Mouse (Mus musculus): ENCODE measurements at regions not wholly inside any gene's neighbourhood (a gene's known extent, or its start where the extent isn't known, plus 50 kb on each side); places are given as distances from the start of the nearest gene placed in this dataset.

DNA sequence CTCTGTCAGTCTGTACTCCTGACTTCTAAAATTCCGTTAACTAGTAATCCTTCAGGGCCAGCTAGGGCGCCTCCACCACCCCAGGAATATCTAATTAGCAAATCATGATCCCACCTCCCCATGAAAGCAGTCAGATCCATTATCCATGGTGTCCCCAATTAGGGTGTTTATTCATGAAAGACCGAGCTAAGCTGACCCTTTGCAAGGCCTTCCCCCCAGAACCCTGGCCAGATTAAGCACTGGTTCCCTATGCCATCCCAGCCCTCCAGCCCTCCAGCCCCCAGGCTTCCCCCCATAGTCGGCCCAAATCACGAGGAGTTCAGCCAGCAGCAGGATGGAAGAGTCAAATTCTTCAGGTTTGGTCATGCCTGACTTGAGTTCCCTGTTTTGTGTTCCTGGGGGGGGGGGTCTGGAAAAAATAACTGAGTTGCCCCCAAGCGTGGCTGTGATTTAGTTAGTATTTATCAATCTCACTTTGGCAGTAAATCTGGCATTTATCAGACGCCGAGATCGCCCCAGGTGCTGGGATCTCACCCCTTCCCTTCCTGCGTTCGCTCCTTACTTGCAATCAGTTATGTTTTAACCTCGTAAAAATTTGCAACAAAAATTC is 272.7 kb upstream of the Sall1 start:
- no peak for ATAC-seq (ENCODE audit: insufficient number of reproducible peaks, low FRiP score, low TSS enrichment, low read depth)
- no peak overlapping the region for H3K9ac ChIP-seq (ENCODE audit: low read length)
- H3K9me3 ChIP-seq (ENCODE audit: control insufficient read depth, low read length), result no peaks in the 10 kb centered on the region
- H3K27ac ChIP-seq (replicated peaks; ENCODE audit: low read depth, low read length), result no peak overlapping the region
- H3K4me2 ChIP-seq (ENCODE audit: low read depth, severe bottlenecking), result no peak overlapping the region
- no peaks in the 10 kb centered on the region for H3K36me3 ChIP-seq (ENCODE audit: control insufficient read depth, insufficient read depth, low read length)
- DNase-seq (ENCODE audit: low spot score), result no peak
- peaks cover 6% of the 10 kb centered on the region; the same call in 1 of the 2 replicates for H3K4me1 ChIP-seq (ENCODE audit: control insufficient read depth, insufficient read depth, low read length)
- no peak overlapping the region for H3K4me3 ChIP-seq (ENCODE audit: low read depth, low read length)
- H3K27me3 ChIP-seq (ENCODE audit: control insufficient read depth, insufficient read depth, low read length), result no peaks in the 10 kb centered on the region
- 52% methylated on average over 12 of the region's 12 CpGs for WGBS

DNA sequence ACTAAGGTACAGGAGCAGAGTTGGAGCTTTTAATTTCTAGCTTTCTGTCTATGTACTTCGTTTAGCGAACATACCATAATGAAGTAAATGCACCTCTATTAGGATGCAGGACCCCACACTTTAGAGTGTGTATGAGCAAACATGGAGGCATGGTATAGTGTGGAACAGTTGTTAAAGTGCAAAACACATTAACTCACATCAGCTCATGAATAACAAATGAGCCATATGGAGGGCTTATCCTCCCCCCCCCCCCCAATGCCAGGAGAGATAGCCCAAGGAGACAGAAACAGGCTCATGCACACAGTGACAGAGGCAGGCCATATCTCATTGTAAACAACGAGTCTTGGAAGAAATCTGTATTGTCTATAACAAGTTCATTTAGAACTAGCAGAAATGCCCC is 270.9 kb upstream of the Sall1 start:
- Histone ChIP-seq H3K4me2 (ENCODE audit: low read depth, severe bottlenecking) (no peak overlapping the region), H3K9ac (ENCODE audit: low read length) (no peak overlapping the region), H3K27ac (replicated peaks; ENCODE audit: low read depth, low read length) (no peak overlapping the region), H3K4me3 (ENCODE audit: low read depth, low read length) (no peak overlapping the region), H3K9me3 (ENCODE audit: control insufficient read depth, low read length) (no peaks in the 10 kb centered on the region), H3K27me3 (ENCODE audit: control insufficient read depth, insufficient read depth, low read length) (no peaks in the 10 kb centered on the region), H3K36me3 (ENCODE audit: control insufficient read depth, insufficient read depth, low read length) (no peaks in the 10 kb centered on the region), H3K4me1 (ENCODE audit: control insufficient read depth, insufficient read depth, low read length) (peaks cover 9% of the 10 kb centered on the region; the same call in 1 of the 2 replicates)
- 83% methylated on average over 3 of the region's 3 CpGs for WGBS
- no peak for DNase-seq (ENCODE audit: low spot score)
- no peak for ATAC-seq (ENCODE audit: insufficient number of reproducible peaks, low FRiP score, low TSS enrichment, low read depth)

GRCm38 (mm10) chr8:89310696-89311214 is 266.8 kb upstream of the Sall1 start:
- no peaks in the 10 kb centered on the region for H3K9me3 ChIP-seq (ENCODE audit: control insufficient read depth, low read length)
- no peak overlapping the region for H3K27ac ChIP-seq (replicated peaks; ENCODE audit: low read depth, low read length)
- no peak overlapping the region for H3K4me3 ChIP-seq (ENCODE audit: low read depth, low read length)
- DNase-seq (ENCODE audit: low spot score) (no peak), ATAC-seq (ENCODE audit: insufficient number of reproducible peaks, low FRiP score, low TSS enrichment, low read depth) (no peak)
- no peaks in the 10 kb centered on the region for H3K36me3 ChIP-seq (ENCODE audit: control insufficient read depth, insufficient read depth, low read length)
- no peaks in the 10 kb centered on the region for H3K27me3 ChIP-seq (ENCODE audit: control insufficient read depth, insufficient read depth, low read length)
- H3K4me1 ChIP-seq (ENCODE audit: control insufficient read depth, insufficient read depth, low read length), result 0 out of 2 replicates have a peak, but pooled peaks cover 9% of the 10 kb centered on the region
- no peak overlapping the region for H3K4me2 ChIP-seq (ENCODE audit: low read depth, severe bottlenecking)
- H3K9ac ChIP-seq (ENCODE audit: low read length), result no peak overlapping the region
- 39% methylated on average over 5 of the region's 5 CpGs for WGBS

- H3K27ac ChIP-seq (replicated peaks; ENCODE audit: low read depth, low read length), result no peak overlapping the region
- H3K9me3 ChIP-seq (ENCODE audit: control insufficient read depth, low read length), result no peaks in the 10 kb centered on the region
- no peak for DNase-seq (ENCODE audit: low spot score)
- no peak overlapping the region for H3K4me3 ChIP-seq (ENCODE audit: low read depth, low read length)
- no peak overlapping the region for H3K9ac ChIP-seq (ENCODE audit: low read length)
- 0 out of 2 replicates have a peak, but pooled peaks cover 9% of the 10 kb centered on the region for H3K4me1 ChIP-seq (ENCODE audit: control insufficient read depth, insufficient read depth, low read length)
- ATAC-seq (ENCODE audit: insufficient number of reproducible peaks, low FRiP score, low TSS enrichment, low read depth), result no peak
- H3K4me2 ChIP-seq (ENCODE audit: low read depth, severe bottlenecking), result no peak overlapping the region
- WGBS, result 11% methylated on average over 4 of the region's 4 CpGs
- no peaks in the 10 kb centered on the region for H3K36me3 ChIP-seq (ENCODE audit: control insufficient read depth, insufficient read depth, low read length)
- no peaks in the 10 kb centered on the region for H3K27me3 ChIP-seq (ENCODE audit: control insufficient read depth, insufficient read depth, low read length)
These were observed 265.6 kb upstream of the Sall1 start for GRCm38 (mm10) chr8:89309591-89309990.

DNA sequence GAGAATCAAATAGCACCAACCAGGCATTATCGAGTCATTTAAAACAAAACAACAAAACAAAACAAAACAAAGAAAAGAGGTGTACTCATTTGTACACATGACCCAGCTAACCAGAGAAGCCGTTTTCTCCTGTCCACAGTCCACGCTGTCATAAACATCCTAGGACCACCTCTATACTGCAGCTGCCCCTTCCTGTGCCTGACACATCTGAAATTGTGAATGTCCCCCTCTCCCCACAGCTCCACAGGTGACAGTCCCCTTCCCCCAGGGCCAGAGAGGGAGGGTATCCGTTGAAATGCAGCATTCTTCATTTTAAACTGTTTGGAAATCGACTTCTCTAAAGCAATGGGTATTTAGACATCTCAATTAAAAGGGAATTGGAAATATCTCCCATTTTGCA is 265.0 kb upstream of the Sall1 start:
- no peak for DNase-seq (ENCODE audit: low spot score)
- Histone ChIP-seq H3K4me2 (ENCODE audit: low read depth, severe bottlenecking) (no peak overlapping the region), H3K9me3 (ENCODE audit: control insufficient read depth, low read length) (no peaks in the 10 kb centered on the region), H3K4me1 (ENCODE audit: control insufficient read depth, insufficient read depth, low read length) (0 out of 2 replicates have a peak, but pooled peaks cover 6% of the 10 kb centered on the region), H3K36me3 (ENCODE audit: control insufficient read depth, insufficient read depth, low read length) (no peaks in the 10 kb centered on the region), H3K27me3 (ENCODE audit: control insufficient read depth, insufficient read depth, low read length) (no peaks in the 10 kb centered on the region), H3K9ac (ENCODE audit: low read length) (no peak overlapping the region), H3K4me3 (ENCODE audit: low read depth, low read length) (no peak overlapping the region), H3K27ac (replicated peaks; ENCODE audit: low read depth, low read length) (no peak overlapping the region)
- WGBS, result 34% methylated on average over 5 of the region's 5 CpGs
- ATAC-seq (ENCODE audit: insufficient number of reproducible peaks, low FRiP score, low TSS enrichment, low read depth), result no peak

DNA sequence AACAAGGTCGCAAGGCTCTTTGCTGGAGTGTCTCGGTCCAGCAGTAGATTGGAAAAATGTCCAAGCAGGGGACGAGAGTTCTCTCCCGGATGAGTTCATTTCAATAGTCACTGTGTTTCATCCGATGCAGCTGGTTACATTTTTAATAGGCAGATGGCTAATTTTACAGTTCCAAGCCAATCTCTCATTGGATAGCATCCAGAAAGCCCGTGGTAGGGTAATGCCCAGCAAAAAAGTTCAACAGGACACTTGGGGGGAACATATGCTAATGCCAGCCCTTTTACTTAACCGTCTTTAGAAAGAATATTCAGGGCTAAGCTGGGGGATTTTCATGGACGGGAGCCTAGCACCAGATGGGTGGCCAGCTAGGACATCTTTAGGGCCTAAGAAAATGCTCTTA is 264.6 kb upstream of the Sall1 start:
- Histone ChIP-seq H3K9me3 (ENCODE audit: control insufficient read depth, low read length) (no peaks in the 10 kb centered on the region), H3K4me2 (ENCODE audit: low read depth, severe bottlenecking) (no peak overlapping the region), H3K4me1 (ENCODE audit: control insufficient read depth, insufficient read depth, low read length) (0 out of 2 replicates have a peak, but pooled peaks cover 6% of the 10 kb centered on the region), H3K36me3 (ENCODE audit: control insufficient read depth, insufficient read depth, low read length) (no peaks in the 10 kb centered on the region), H3K9ac (ENCODE audit: low read length) (no peak overlapping the region), H3K27me3 (ENCODE audit: control insufficient read depth, insufficient read depth, low read length) (no peaks in the 10 kb centered on the region), H3K27ac (replicated peaks; ENCODE audit: low read depth, low read length) (no peak overlapping the region), H3K4me3 (ENCODE audit: low read depth, low read length) (no peak overlapping the region)
- WGBS, result 68% methylated on average over 8 of the region's 8 CpGs
- DNase-seq (ENCODE audit: low spot score) (no peak), ATAC-seq (ENCODE audit: insufficient number of reproducible peaks, low FRiP score, low TSS enrichment, low read depth) (no peak)

DNA sequence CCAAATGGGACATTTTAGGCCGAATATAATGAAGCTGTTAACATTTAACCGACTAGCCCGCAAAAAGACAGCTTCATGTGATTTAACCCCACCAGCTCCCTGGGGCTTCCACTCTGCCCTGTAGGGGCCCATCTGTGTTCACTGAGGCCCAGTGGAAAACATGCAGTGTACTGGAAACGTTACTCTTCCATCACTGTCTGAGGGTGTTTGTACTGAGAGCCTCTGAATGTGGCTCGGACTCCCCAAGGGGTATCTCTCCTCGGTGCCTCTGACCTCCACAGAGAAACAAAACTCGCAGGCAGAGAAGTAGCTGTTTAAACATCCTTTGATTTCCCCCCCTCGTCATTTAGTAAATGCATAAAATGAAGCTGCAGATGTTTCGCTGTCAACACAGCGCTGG is 263.6 kb upstream of the Sall1 start:
- Histone ChIP-seq H3K36me3 (ENCODE audit: control insufficient read depth, insufficient read depth, low read length) (no peaks in the 10 kb centered on the region), H3K9me3 (ENCODE audit: control insufficient read depth, low read length) (no peaks in the 10 kb centered on the region), H3K9ac (ENCODE audit: low read length) (no peak overlapping the region), H3K27ac (replicated peaks; ENCODE audit: low read depth, low read length) (no peak overlapping the region), H3K27me3 (ENCODE audit: control insufficient read depth, insufficient read depth, low read length) (no peaks in the 10 kb centered on the region), H3K4me3 (ENCODE audit: low read depth, low read length) (no peak overlapping the region), H3K4me1 (ENCODE audit: control insufficient read depth, insufficient read depth, low read length) (0 out of 2 replicates have a peak, but pooled peaks cover 6% of the 10 kb centered on the region), H3K4me2 (ENCODE audit: low read depth, severe bottlenecking) (no peak overlapping the region)
- 40% methylated on average over 10 of the region's 10 CpGs for WGBS
- DNase-seq (ENCODE audit: low spot score), result no peak
- no peak for ATAC-seq (ENCODE audit: insufficient number of reproducible peaks, low FRiP score, low TSS enrichment, low read depth)

DNA sequence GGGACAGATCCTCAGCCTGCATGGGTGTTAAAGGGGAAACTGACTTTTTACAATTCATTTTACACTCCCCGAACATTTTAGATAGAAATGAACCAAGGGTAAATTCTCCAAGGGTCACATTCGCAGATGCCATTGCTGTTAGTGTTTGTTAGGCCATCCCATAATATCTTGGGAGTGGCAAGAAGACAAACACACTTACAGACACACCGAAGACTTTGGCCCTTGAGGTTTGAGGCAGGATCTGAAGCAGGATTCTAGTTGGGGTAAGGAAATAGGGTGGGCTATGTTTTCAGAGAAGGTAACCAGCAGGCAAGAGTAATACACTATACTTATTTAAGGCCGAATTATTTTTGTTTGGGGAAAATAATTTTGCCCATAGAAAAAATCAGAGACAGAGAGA is 263.1 kb upstream of the Sall1 start:
- Histone ChIP-seq H3K27me3 (ENCODE audit: control insufficient read depth, insufficient read depth, low read length) (no peaks in the 10 kb centered on the region), H3K4me3 (ENCODE audit: low read depth, low read length) (no peak overlapping the region), H3K9me3 (ENCODE audit: control insufficient read depth, low read length) (no peaks in the 10 kb centered on the region), H3K9ac (ENCODE audit: low read length) (no peak overlapping the region), H3K27ac (replicated peaks; ENCODE audit: low read depth, low read length) (no peak overlapping the region), H3K36me3 (ENCODE audit: control insufficient read depth, insufficient read depth, low read length) (no peaks in the 10 kb centered on the region), H3K4me2 (ENCODE audit: low read depth, severe bottlenecking) (no peak overlapping the region), H3K4me1 (ENCODE audit: control insufficient read depth, insufficient read depth, low read length) (0 out of 2 replicates have a peak, but pooled peaks cover 6% of the 10 kb centered on the region)
- WGBS, result 83% methylated on average over 4 of the region's 4 CpGs
- ATAC-seq (ENCODE audit: insufficient number of reproducible peaks, low FRiP score, low TSS enrichment, low read depth) (no peak), DNase-seq (ENCODE audit: low spot score) (no peak)

GRCm38 (mm10) chr8:89304116-89304515 is 260.2 kb upstream of the Sall1 start:
- 83% methylated on average over 10 of the region's 10 CpGs for WGBS
- 0 out of 2 replicates have a peak, but pooled peaks cover 3% of the 10 kb centered on the region for H3K4me1 ChIP-seq (ENCODE audit: control insufficient read depth, insufficient read depth, low read length)
- no peak for DNase-seq (ENCODE audit: low spot score)
- H3K9ac ChIP-seq (ENCODE audit: low read length), result no peak overlapping the region
- no peak overlapping the region for H3K4me2 ChIP-seq (ENCODE audit: low read depth, severe bottlenecking)
- H3K4me3 ChIP-seq (ENCODE audit: low read depth, low read length), result no peak overlapping the region
- no peaks in the 10 kb centered on the region for H3K9me3 ChIP-seq (ENCODE audit: control insufficient read depth, low read length)
- no peaks in the 10 kb centered on the region for H3K36me3 ChIP-seq (ENCODE audit: control insufficient read depth, insufficient read depth, low read length)
- ATAC-seq (ENCODE audit: insufficient number of reproducible peaks, low FRiP score, low TSS enrichment, low read depth), result no peak
- no peaks in the 10 kb centered on the region for H3K27me3 ChIP-seq (ENCODE audit: control insufficient read depth, insufficient read depth, low read length)
- no peak overlapping the region for H3K27ac ChIP-seq (replicated peaks; ENCODE audit: low read depth, low read length)
